In genomic region chr4:62559797-62560329, GRCm38 (mm10) we compare ENCODE assay signal across 9 mouse cellular contexts. TPM values are rescaled to one million over a fixed set of nuclear protein-coding genes. Genes with fewer than 3 reads are reported as not detected.
DNase-seq lines count a peak whose midpoint lies in the region; ATAC-seq lines count a peak whose summit lies in the region.
"Had no signal": no experiment of that assay in that cellular context is flagged by ENCODE, and none has a peak within 500 bp of the region (broad histone marks: within the 10 kb centered on the region; RNA-seq: fewer than 3 reads in every experiment).

Rgs3 (plus strand) TSS chr4:62559847.

- no peak within 1 kb of the TSS for H3K4me2 ChIP-seq in kidney, embryonic 15.5 days
- H3K4me2 ChIP-seq in heart, embryonic 11.5 days, result no peak within 1 kb of the TSS
- H3K4me2 ChIP-seq in neural tube, embryonic 15.5 days, result no peak within 1 kb of the TSS

- no peak within 1 kb of the TSS for H3K9ac ChIP-seq in kidney, embryonic 15.5 days
- no peak within 1 kb of the TSS for H3K9ac ChIP-seq in heart, embryonic 11.5 days (ENCODE audit: low read depth, low read length)
- H3K9ac ChIP-seq in neural tube, embryonic 15.5 days (replicated peaks), result no peak within 1 kb of the TSS

- DNase-seq in kidney, adult 11 months, result no peak
- no peak for DNase-seq in adrenal gland, postnatal 14 days
- no peak for DNase-seq in layer of hippocampus, postnatal 25 days (ENCODE audit: extremely low spot score in 1 of 2, low spot score in 1 of 2)
- no peak for DNase-seq in retina, embryonic 14.5 days (ENCODE audit: low spot score)
- DNase-seq in urinary bladder, postnatal 25 days (ENCODE audit: low spot score), result no peak

- H3K27me3 ChIP-seq in kidney, embryonic 15.5 days, result no peaks in the 10 kb centered on the region
- peaks cover 35% of the 10 kb centered on the region for H3K27me3 ChIP-seq in heart, embryonic 11.5 days (ENCODE audit: control insufficient read depth, insufficient read depth, low read length)
- H3K27me3 ChIP-seq in neural tube, embryonic 15.5 days (replicated peaks), result no peaks in the 10 kb centered on the region

- H3K27ac ChIP-seq in kidney, embryonic 15.5 days, result no peak within 1 kb of the TSS
- no peak within 1 kb of the TSS for H3K27ac ChIP-seq in heart, embryonic 11.5 days (ENCODE audit: low read depth, low read length)
- H3K27ac ChIP-seq in neural tube, embryonic 15.5 days (replicated peaks), result no peak within 1 kb of the TSS

- H3K4me3 ChIP-seq in kidney, embryonic 15.5 days (replicated peaks), result no peak within 1 kb of the TSS
- H3K4me3 ChIP-seq in heart, embryonic 11.5 days (ENCODE audit: low read depth, low read length), result no peak within 1 kb of the TSS
- H3K4me3 ChIP-seq in neural tube, embryonic 15.5 days (replicated peaks), result no peak within 1 kb of the TSS

- peaks cover 1% of the 10 kb centered on the region; the same call in 1 of the 2 replicates for H3K4me1 ChIP-seq in kidney, embryonic 15.5 days
- H3K4me1 ChIP-seq in heart, embryonic 11.5 days (ENCODE audit: control insufficient read depth, insufficient read depth, low read length), result peaks cover 9% of the 10 kb centered on the region; the same call in 1 of the 2 replicates
- peaks cover 10% of the 10 kb centered on the region for H3K4me1 ChIP-seq in neural tube, embryonic 15.5 days

- no peaks in the 10 kb centered on the region for H3K9me3 ChIP-seq in kidney, embryonic 15.5 days (replicated peaks)
- no peaks in the 10 kb centered on the region for H3K9me3 ChIP-seq in heart, embryonic 11.5 days (replicated peaks; ENCODE audit: control insufficient read depth, low read length)
- no peaks in the 10 kb centered on the region for H3K9me3 ChIP-seq in neural tube, embryonic 15.5 days (replicated peaks)

- no peak for ATAC-seq in kidney, embryonic 15.5 days (replicated peaks; ENCODE audit: low FRiP score)
- 0 out of 2 replicates have a peak, but pooled peaks have one; percentile 9 for ATAC-seq in heart, embryonic 11.5 days (replicated peaks; ENCODE audit: insufficient number of reproducible peaks, low FRiP score, low TSS enrichment)
- no peak for ATAC-seq in neural tube, embryonic 15.5 days (ENCODE audit: low FRiP score)

- WGBS in kidney, embryonic 15.5 days, result 55% methylated on average over 6 of the region's 6 CpGs
- WGBS in heart, embryonic 11.5 days (ENCODE audit: insufficient replicate concordance), result 41% methylated on average over 6 of the region's 6 CpGs
- WGBS in neural tube, embryonic 15.5 days, result 66% methylated on average over 6 of the region's 6 CpGs

- no peaks in the 10 kb centered on the region for H3K36me3 ChIP-seq in kidney, embryonic 15.5 days
- no peaks in the 10 kb centered on the region for H3K36me3 ChIP-seq in heart, embryonic 11.5 days (ENCODE audit: control insufficient read depth, insufficient read depth, low read length)
- no peaks in the 10 kb centered on the region for H3K36me3 ChIP-seq in neural tube, embryonic 15.5 days

RNA-seq across cellular contexts. Expression of gene Rgs3, which starts in this region (rescaled TPM):
- 53.7 and 56.9 TPM in 2 replicates for polyA plus RNA-seq in kidney, embryonic 15.5 days (2015; fragmentation: Nextera tagmentation; extraction: Ambion mirVana)
- total RNA-seq in adrenal gland, postnatal 14 days (2021), result 46.7 and 69.3 TPM in 2 replicates
- 49.8 and 54.3 TPM in 2 replicates for polyA plus RNA-seq in heart, embryonic 11.5 days (2014; fragmentation: Nextera tagmentation; extraction: Ambion mirVana)
- total RNA-seq in layer of hippocampus, postnatal 25 days (2021), result 10 to 100 TPM; 18.9 to 23.6 TPM
- polyA plus RNA-seq in neural tube, embryonic 15.5 days (2015; fragmentation: Nextera tagmentation; extraction: Ambion mirVana), result 49.2 and 53.8 TPM in 2 replicates
- total RNA-seq: MEL had no signal
